Comparison of ENCODE assay signal across 13 mouse cellular contexts in the genomic region with DNA sequence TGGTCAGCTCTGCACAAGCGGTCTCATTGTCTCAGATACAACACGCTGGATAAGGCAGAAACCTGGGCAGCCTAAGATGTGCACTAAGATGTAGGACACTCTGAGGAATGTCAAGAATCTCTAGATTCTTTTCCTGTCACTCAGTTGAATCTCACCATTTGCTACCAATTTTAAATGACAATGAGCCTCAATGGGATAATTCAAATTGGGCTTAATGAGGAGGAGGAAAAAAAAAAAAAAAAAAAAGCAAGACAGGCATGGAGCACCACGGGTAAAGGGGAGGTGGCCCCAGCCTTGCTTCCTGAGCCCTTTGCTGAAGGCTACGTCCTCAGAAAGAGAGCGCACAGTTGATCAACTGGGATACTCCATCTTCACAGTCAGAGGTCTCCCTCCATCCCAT.
"Had no signal": no experiment of that assay in that cellular context is flagged by ENCODE, and none has a peak within 500 bp of the region (broad histone marks: within the 10 kb centered on the region; RNA-seq: fewer than 3 reads in every experiment).

No protein-coding gene starts in this region.

- H3K27ac ChIP-seq: layer of hippocampus, adult 2 months; limb, embryonic 12.5 days; liver, embryonic 13.5 days; lung, embryonic 15.5 days; midbrain, embryonic 15.5 days; neural tube, embryonic 12.5 days; stomach, postnatal 0 days had no signal

- H3K4me1 ChIP-seq: midbrain, embryonic 15.5 days had no signal

- ATAC-seq: liver, postnatal 0 days had no signal

- H3K4me3 ChIP-seq: layer of hippocampus, adult 2 months; limb, embryonic 12.5 days; liver, embryonic 13.5 days; lung, embryonic 15.5 days; midbrain, embryonic 15.5 days; neural tube, embryonic 12.5 days had no signal

- DNase-seq: kidney, postnatal 10 days; kidney, postnatal 4 days; liver; liver, embryonic 13.5 days; liver, postnatal 0 days; lung, postnatal 36 days; thymus, postnatal 4 days had no signal

- H3K9me3 ChIP-seq: limb, embryonic 12.5 days; liver, embryonic 13.5 days; lung, embryonic 15.5 days; midbrain, embryonic 15.5 days; neural tube, embryonic 12.5 days had no signal

- H3K36me3 ChIP-seq: limb, embryonic 12.5 days; liver, embryonic 13.5 days; lung, embryonic 15.5 days; midbrain, embryonic 15.5 days had no signal

- H3K27me3 ChIP-seq: limb, embryonic 12.5 days; lung, embryonic 15.5 days; neural tube, embryonic 12.5 days had no signal
